Mouse (Mus musculus): Measurements from ENCODE around the gene Mylk.
A peak's percentile ranks its signal among the peaks of the same experiment; 100 is the strongest.

Gene Mylk

GRCm38 (mm10) chr16:34901611-34902293 is 156.7 kb downstream of the Mylk start:
- DNase-seq (ENCODE audit: low spot score in 2 of 2): no peak

DNA sequence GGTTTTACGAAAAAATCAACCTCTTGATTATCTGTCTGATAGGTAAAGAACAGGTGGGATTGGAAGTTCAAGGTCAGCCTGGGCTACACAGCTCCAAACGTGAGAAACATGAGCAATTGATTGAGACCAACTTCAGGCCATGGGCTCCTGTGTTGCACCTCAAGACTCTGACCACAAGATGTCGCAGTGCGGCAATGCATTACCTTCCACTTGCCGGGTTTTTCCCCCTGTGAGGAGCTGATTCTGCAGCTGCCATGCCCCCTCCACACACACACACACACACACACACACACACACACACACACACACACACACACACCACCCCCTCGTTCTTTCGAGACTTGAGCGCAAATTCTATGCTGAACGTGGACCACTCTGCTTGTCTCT is 157.3 kb downstream of the Mylk start:
- DNase-seq (ENCODE audit: low spot score in 2 of 2): peak; percentile 83

DNA sequence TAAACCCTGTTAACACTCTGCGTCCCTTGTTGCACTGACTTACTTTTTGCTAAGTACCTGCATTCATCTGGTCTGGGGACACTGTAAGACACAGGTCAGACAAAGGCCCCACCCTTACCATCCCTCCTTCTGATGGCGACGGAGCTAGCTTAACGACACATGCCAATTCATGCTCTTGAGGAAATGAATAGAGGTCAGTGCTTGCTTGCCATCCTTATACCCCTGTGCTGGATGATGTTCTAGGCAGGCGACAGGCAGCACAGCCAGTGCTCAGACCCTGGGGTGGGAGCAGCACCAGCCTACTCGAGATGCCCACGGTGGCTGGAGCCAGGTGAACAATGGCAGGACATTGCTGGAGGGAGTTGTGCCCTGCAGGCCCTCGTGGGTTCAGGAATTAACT is 157.8 kb downstream of the Mylk start:
- DNase-seq (ENCODE audit: low spot score in 2 of 2): no peak

DNA sequence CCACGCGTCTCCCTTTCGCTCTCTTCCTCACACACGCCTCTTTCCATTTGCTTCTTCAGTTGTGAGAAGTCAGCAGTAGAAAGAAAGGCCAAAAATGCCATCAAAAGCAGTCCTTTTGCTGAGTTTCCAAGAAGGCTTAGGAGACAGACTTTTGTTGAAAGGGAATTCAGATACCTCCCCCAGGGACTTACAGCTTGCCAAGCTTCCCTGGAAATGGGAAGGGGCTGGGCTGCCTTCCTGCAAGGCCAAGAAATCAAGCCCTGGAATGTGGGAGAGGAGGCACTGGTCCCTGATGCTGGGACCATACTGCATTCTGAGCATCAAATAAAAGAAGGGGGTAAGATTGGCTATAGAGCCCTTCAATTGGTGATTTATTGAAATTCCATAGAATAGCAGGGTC is 159.9 kb downstream of the Mylk start:
- DNase-seq (ENCODE audit: low spot score in 2 of 2): no peak

- no peak for DNase-seq (ENCODE audit: low spot score in 2 of 2)
Measured at GRCm38 (mm10) chr16:34909437-34909836, 164.4 kb downstream of the Mylk start.

DNA sequence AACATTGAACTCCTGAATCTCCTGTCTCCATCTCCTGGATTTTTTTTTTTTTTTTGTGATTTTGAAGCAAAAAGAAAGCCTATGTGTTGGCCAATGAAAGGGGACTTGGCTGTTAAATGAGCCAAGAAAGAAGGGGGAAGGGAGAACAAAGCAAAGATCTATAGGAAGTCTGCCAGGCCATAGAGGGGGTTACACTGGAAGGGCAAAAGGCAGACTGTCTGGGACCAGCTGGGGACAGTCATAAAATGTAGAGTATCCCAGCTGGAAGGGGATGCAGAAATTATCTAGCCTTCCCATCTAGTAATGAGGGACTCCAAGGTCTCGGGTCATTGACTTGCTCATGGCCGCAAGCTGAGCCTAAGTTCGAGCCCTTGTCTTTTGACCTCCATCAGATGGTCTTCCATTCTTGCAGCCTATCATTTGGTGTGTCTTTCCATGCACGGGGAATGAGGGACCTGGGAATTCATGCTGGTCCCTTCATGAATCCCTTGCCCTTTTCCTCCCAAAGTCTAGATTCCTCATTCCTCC is 172.4 kb downstream of the Mylk start:
- no peak for DNase-seq (ENCODE audit: low spot score in 2 of 2)

- DNase-seq (ENCODE audit: low spot score in 2 of 2): no peak
Measured at GRCm38 (mm10) chr16:34920182-34920581, 175.2 kb downstream of the Mylk start.

- DNase-seq (ENCODE audit: low spot score in 2 of 2): no peak
Measured at GRCm38 (mm10) chr16:34920868-34921267, 175.9 kb downstream of the Mylk start.

- no peak for DNase-seq (ENCODE audit: low spot score in 2 of 2)
Measured at GRCm38 (mm10) chr16:34921319-34921718, 176.3 kb downstream of the Mylk start.

GRCm38 (mm10) chr16:34923630-34924029 is 178.6 kb downstream of the Mylk start:
- no peak for DNase-seq (ENCODE audit: low spot score in 2 of 2)

DNA sequence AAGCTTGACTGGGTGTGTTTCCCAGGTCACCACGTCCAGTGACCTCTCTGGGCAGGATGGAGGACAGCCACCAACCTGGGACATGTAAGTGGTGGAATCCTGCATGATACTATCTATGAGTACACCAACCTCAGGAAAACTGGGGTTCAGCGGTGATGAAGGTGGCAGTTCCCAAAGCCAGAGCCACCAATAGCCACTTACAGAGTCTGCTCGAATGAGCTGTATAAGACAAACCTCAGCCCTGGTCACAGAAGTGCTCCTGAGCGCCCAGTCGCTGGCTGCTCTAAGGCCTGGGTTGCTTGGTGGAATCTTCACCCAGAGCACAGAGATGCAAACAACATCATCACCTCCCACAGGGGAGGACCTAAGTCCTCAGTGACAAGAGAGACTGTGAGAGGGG is 179.3 kb downstream of the Mylk start:
- no peak for DNase-seq (ENCODE audit: low spot score in 2 of 2)

GRCm38 (mm10) chr16:34924937-34925618 is 180.1 kb downstream of the Mylk start:
- DNase-seq (ENCODE audit: low spot score in 2 of 2): no peak

- DNase-seq (ENCODE audit: low spot score in 2 of 2): no peak
Measured at GRCm38 (mm10) chr16:34926531-34927435, 181.8 kb downstream of the Mylk start.

- no peak for DNase-seq (ENCODE audit: low spot score in 2 of 2)
Measured at GRCm38 (mm10) chr16:34929686-34930085, 184.7 kb downstream of the Mylk start.

DNA sequence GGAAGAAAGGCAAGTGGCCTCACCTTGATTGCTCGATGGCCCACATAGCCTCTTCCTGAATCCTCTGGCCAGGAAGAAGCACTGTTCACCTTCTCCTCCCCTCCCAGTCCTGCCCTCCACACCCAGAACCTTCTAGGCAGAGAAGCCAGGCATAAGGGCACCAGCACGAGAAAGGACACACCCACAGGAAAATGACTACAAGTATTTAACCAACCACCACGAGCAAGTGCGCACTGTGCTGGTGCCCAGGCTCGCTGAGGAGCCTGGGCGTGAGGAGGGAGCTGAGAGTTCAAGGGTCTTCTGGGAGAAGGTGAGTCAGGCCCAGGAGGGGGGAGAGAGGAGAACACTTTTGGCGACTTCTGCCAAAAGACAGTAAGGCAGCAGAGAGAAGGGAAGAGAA is 185.1 kb downstream of the Mylk start:
- no peak for DNase-seq (ENCODE audit: low spot score in 2 of 2)

DNA sequence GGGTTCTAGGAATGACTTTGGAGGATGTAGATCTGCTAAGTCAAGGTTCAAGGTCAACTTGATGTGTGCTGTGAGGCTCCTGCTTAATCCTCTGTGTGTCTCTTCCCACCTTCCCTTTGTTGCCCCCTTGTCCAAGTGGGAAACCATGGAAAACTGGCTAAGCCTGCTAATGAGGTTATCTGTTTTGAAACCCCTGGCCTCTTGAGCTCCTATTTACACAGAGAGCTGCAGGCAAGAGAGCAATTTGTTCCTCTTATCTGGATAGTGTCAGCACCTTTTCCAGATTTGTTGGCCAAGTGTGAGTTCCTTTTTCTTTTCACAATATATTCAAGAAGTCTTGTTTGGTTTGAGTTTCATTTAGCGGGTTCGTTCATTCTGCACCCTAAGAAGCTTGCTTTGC is 186.3 kb downstream of the Mylk start:
- DNase-seq (ENCODE audit: low spot score in 2 of 2): no peak

GRCm38 (mm10) chr16:34933173-34933572 is 188.2 kb downstream of the Mylk start:
- DNase-seq (ENCODE audit: low spot score in 2 of 2): no peak

- DNase-seq (ENCODE audit: low spot score in 2 of 2): no peak
Measured at GRCm38 (mm10) chr16:34934486-34934885, 189.5 kb downstream of the Mylk start.

GRCm38 (mm10) chr16:34935514-34936338 is 190.7 kb downstream of the Mylk start:
- no peak for DNase-seq (ENCODE audit: low spot score in 2 of 2)

DNA sequence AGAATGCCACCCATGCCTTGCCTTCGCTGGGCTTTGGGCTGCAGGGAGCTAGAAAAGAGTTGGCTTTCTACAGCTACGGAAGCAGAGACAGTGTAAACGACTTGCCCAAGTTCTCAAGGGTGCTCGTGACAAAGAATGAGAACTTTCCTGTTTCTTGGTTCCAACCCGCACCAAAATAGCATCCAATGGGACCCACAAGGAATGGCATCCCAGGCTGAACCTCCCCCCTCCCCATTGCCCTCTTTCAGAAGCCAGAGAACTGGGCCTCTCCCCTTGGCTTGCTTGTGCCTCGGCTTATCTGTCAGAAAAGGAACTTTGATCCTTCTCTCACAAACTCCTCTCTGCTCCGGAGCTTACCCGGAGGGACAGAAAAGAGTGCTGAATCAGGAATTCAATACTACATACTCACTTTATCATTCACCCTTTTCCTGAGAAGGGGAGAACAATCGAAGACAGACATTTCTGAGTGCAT is 191.4 kb downstream of the Mylk start:
- DNase-seq (ENCODE audit: low spot score in 2 of 2): no peak

DNA sequence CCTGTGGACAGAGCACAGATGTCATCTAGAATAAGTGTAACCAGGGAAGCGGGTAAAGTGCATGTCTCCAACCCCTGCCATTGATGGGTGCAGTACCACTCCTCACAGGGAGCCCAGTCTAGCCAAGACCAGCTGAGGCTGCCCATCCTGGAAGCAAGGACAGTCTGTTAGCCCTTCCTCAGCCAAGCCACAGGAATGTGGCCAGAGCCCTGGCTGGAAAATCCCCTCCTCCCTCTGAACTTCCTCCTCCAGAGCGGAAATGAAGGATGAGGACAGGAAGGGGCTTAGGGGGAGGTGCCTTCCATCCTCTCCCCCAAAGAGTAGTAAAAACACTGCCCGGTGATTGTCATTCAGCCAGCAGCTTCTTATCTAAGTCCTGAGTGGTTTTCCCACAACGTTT is 192.6 kb downstream of the Mylk start:
- DNase-seq (ENCODE audit: low spot score in 2 of 2): no peak
